Mouse (Mus musculus) heart, embryonic 11.5 days (tissue): ENCODE measurements around the gene Nfyc. TPM values are rescaled to one million over a fixed set of nuclear protein-coding genes. Genes with fewer than 3 reads are reported as not detected.

Experiments used
- ATAC-seq: fragments of 200-750 bp; cut with Nextera tagmentation; replicated peaks from 2 replicates; pipeline ENCODE4 v1.8.0; 2017; ENCODE audit warnings: moderate library complexity; ENCODE audit not compliant: insufficient number of reproducible peaks, low FRiP score, low TSS enrichment
- H3K27ac ChIP-seq: fragments of 300-500 bp; sonication (generic); 2 replicates; pipeline ENCODE4 v1.5.1; 2014; ENCODE audit warnings: mild to moderate bottlenecking, low read depth, low read length
- H3K27me3 ChIP-seq: fragments of 300-500 bp; sonication (generic); 2 replicates; pipeline ENCODE4 v1.6.1; 2014; ENCODE audit warnings: mild to moderate bottlenecking, low read length, mixed read lengths; ENCODE audit not compliant: control insufficient read depth, insufficient read depth
- H3K36me3 ChIP-seq: fragments of 300-500 bp; sonication (generic); 2 replicates; pipeline ENCODE4 v1.6.1; 2014; ENCODE audit warnings: mild to moderate bottlenecking, low read length, moderate library complexity, mixed read lengths; ENCODE audit not compliant: control insufficient read depth, insufficient read depth
- H3K4me1 ChIP-seq: fragments of 300-500 bp; sonication (generic); 2 replicates; pipeline ENCODE4 v1.6.1; 2014; ENCODE audit warnings: low read length; ENCODE audit not compliant: control insufficient read depth, insufficient read depth
- H3K4me2 ChIP-seq: fragments of 300-500 bp; sonication (generic); 2 replicates; pipeline ENCODE4 v1.6.1; 2014; ENCODE audit warnings: mild to moderate bottlenecking, moderate library complexity
- H3K4me3 ChIP-seq: fragments of 300-500 bp; sonication (generic); 2 replicates; pipeline ENCODE4 v1.5.1; 2014; ENCODE audit warnings: low read depth, low read length
- H3K9ac ChIP-seq: fragments of 300-500 bp; sonication (generic); 2 replicates; pipeline ENCODE4 v1.6.1; 2014; ENCODE audit warnings: mild to moderate bottlenecking, low read depth, low read length, moderate library complexity
- H3K9me3 ChIP-seq: fragments of 300-500 bp; sonication (generic); replicated peaks from 2 replicates; pipeline ENCODE4 v1.6.1; 2016; ENCODE audit warnings: low read length; ENCODE audit not compliant: control insufficient read depth
- WGBS: fragments of 180-500 bp; shearing (Covaris S2); extraction: QIAGEN DNeasy Blood & Tissue Kit; methylation state at CpG from one replicate; pipeline ENCODE4 v1.1.7; 2014; ENCODE audit not compliant: insufficient replicate concordance; 5-methylcytosine and 5-hydroxymethylcytosine counted together
- polyA plus RNA-seq: library from polyadenylated mRNA; unstranded; fragments of >200 nt; fragmentation: Nextera tagmentation; extraction: Ambion mirVana; gene quantifications from 2 replicates; pipeline ENCODE4 v1.2.1, GENCODE M21; 2014

Nfyc gene
- polyA plus RNA-seq, 1 experiment from 2014 or later = 117 TPM

DNA sequence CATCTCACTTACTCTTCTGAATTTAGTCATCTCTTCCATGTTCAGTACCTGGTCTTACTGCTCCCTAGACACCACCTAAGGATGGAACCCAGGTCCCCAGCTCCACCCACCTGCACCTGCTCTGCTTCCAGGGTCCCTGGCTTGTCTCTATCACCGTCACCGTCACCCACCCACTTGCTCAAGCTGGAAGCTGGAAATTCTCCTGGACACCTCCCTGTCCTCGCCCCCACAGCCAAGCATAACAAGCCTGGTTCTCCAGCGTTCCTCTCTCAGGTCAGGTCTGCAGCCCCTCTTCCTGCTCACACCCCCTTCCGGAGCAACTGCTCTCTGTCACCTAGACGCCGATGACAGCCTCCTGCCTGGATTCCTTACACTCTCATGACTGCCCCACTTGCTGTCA, 28.5 kb upstream of the Nfyc start:
- peak; percentile 53; the same call in 1 of the 2 replicates for ATAC-seq
- Histone ChIP-seq H3K27ac (no peak overlapping the region; the same call in 1 of the 2 replicates), H3K4me2 (peak overlapping the region; percentile 42; the same call in 1 of the 2 replicates), H3K36me3 (no peaks in the 10 kb centered on the region), H3K9ac (no peak overlapping the region), H3K27me3 (peaks cover 29% of the 10 kb centered on the region), H3K9me3 (no peaks in the 10 kb centered on the region), H3K4me1 (peaks cover 32% of the 10 kb centered on the region), H3K4me3 (no peak overlapping the region)
- 27% methylated on average over 7 of the region's 7 CpGs for WGBS

DNA sequence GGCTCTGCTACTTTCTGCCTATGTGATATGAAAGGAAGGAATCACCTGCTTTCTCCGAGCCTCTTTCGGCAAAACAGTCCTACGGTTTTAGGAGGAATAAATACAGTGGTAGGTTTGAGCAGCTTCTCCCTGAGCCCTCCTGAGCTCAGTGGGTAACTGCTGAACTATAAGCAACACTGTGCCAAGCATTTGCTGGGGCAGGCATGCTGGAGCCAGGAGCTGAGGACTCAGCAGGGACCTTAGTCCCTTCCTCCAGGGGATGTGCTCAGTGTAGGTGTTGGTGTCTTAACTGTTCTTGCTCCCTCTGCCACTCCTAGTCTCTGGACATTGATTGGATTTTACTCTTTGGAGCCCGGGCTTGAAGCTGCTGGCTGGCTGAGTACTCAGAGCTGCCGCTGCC, 25.0 kb upstream of the Nfyc start:
- ATAC-seq = no peak
- H3K27ac ChIP-seq = no peak overlapping the region
- H3K36me3 ChIP-seq = no peaks in the 10 kb centered on the region
- H3K4me3 ChIP-seq = no peak overlapping the region
- peaks cover 2% of the 10 kb centered on the region; the same call in 1 of the 2 replicates for H3K9me3 ChIP-seq
- H3K27me3 ChIP-seq = peaks cover 45% of the 10 kb centered on the region
- peaks cover 35% of the 10 kb centered on the region for H3K4me1 ChIP-seq
- WGBS = 28% methylated on average over 5 of the region's 5 CpGs
- no peak overlapping the region for H3K9ac ChIP-seq
- H3K4me2 ChIP-seq = no peak overlapping the region

GRCm38 (mm10) chr4:120855360-120856060, 24.1 kb upstream of the Nfyc start:
- Histone ChIP-seq H3K4me1 (peaks cover 27% of the 10 kb centered on the region), H3K4me2 (peak overlapping the region; percentile 98), H3K27ac (no peak overlapping the region), H3K27me3 (peaks cover 48% of the 10 kb centered on the region), H3K9ac (no peak overlapping the region), H3K4me3 (peak overlapping the region; percentile 67), H3K36me3 (no peaks in the 10 kb centered on the region), H3K9me3 (peaks cover 2% of the 10 kb centered on the region; the same call in 1 of the 2 replicates)
- WGBS = 30% methylated on average over 7 of the region's 7 CpGs
- ATAC-seq = no peak

DNA sequence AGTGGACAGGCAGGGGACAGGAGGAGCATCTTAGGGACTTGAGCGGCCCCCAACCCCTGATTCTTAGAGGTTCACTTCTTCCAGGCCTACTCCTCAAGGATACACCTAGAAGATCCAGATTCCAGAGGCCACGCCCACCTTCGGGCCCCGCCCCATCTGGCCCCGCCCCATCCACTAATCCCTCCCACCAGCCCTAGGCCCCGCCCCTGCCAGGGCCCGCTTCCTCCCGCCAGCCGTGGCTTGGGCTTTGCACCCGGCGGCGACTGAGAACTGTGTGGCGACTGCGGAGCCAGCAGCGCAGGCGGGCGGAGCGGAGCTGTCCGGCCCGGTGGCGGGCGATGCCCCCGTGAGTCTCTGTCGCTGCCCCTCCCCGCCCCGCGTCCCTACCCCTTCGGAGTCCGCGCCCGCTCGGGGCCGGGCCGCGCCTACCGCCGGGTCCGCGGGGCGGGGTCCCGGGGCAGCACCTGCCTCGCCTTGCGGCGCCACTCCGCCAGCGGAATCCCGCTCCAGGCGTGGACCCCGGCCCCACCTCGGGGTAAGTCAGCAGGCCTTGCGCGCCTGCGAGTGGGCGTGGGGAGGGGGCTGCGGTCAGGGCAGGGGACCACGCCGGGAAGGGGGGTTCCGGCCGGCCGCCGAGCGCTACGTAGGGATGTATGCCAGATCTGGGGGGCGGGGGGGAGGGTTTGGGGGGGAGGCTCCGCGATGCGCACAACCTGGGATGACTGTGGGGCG, 23.4 kb upstream of the Nfyc start, which contains the start of gene Rims3:
Rims3 (plus strand) TSS at position 229 of the 732 bp plus-strand sequence.
- under 1% methylated on average over 64 of the region's 68 CpGs for WGBS

DNA sequence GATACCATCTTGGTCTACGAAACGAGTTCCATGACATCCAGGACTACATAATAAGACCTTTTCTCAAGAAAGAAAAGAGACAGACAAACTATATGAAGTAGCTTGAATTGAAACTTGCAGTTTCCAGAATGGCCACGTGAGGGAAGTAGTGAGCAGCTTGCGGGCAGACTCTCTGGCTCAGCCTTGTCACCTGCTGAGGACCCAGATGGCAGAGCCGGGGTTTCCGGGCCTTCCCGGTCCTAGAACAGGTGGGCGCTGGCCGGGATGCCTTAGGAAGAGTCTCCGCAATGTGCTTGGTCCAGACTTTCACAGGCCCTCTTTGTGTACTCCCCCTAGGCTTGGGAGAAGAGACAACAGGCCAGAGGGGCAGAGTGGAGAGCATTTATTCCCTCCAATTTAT, 19.6 kb upstream of the Nfyc start:
- no peak overlapping the region for H3K4me3 ChIP-seq
- no peak overlapping the region for H3K27ac ChIP-seq
- WGBS = 4% methylated on average over 10 of the region's 10 CpGs
- peaks cover 3% of the 10 kb centered on the region for H3K4me1 ChIP-seq
- ATAC-seq = no peak
- H3K4me2 ChIP-seq = no peak overlapping the region
- H3K9me3 ChIP-seq = peaks cover 2% of the 10 kb centered on the region; the same call in 1 of the 2 replicates
- H3K9ac ChIP-seq = no peak overlapping the region
- H3K36me3 ChIP-seq = no peaks in the 10 kb centered on the region
- H3K27me3 ChIP-seq = peaks cover 39% of the 10 kb centered on the region

More for the DNA sequence above, 23.4 kb upstream of the Nfyc start, which contains the start of gene Rims3:
- peak within 1 kb of the TSS; percentile 59; the same call in 1 of the 2 replicates for H3K9ac ChIP-seq
- ATAC-seq = peak; percentile 64
- peak within 1 kb of the TSS; percentile 98 for H3K4me2 ChIP-seq
- H3K27me3 ChIP-seq = peaks cover 48% of the 10 kb centered on the region
- H3K27ac ChIP-seq = no peak within 1 kb of the TSS
- H3K36me3 ChIP-seq = no peaks in the 10 kb centered on the region
- H3K9me3 ChIP-seq = peaks cover 2% of the 10 kb centered on the region; the same call in 1 of the 2 replicates
- H3K4me1 ChIP-seq = peaks cover 19% of the 10 kb centered on the region
- peak within 1 kb of the TSS; percentile 67 for H3K4me3 ChIP-seq

GRCm38 (mm10) chr4:120849451-120849850, 18.1 kb upstream of the Nfyc start:
- H3K9ac ChIP-seq = no peak overlapping the region
- peaks cover 25% of the 10 kb centered on the region for H3K27me3 ChIP-seq
- no peak for ATAC-seq

DNA sequence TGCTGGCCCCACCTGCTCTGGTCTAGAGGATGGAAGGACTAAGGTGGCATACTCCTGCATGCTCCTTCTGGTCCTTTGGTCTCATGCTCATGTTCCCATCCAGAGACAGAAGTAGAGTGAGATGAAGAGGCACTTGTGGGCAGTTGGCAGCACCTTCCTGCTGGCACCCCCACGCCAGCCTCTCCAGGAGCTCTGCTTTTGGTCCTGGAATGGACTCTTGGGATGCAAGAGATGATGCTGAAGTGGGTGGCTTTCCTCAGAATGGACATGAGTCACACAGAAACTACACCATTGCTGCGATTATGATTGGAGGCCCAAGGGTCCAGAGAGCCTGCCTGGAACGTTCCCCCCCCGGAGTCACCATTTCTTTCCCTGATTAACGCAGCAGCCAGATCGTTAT, 17.5 kb upstream of the Nfyc start:
- H3K9me3 ChIP-seq = no peaks in the 10 kb centered on the region
- H3K27me3 ChIP-seq = peaks cover 24% of the 10 kb centered on the region
- no peak overlapping the region for H3K4me2 ChIP-seq
- H3K4me3 ChIP-seq = no peak overlapping the region
- no peaks in the 10 kb centered on the region for H3K36me3 ChIP-seq
- WGBS = 75% methylated on average over 6 of the region's 6 CpGs
- no peak overlapping the region for H3K9ac ChIP-seq
- no peak overlapping the region for H3K27ac ChIP-seq
- ATAC-seq = no peak
- H3K4me1 ChIP-seq = no peaks in the 10 kb centered on the region

More at GRCm38 (mm10) chr4:120849451-120849850, 18.1 kb upstream of the Nfyc start:
- Histone ChIP-seq H3K36me3 (no peaks in the 10 kb centered on the region), H3K4me3 (no peak overlapping the region), H3K4me2 (no peak overlapping the region), H3K27ac (no peak overlapping the region), H3K9me3 (peaks cover 2% of the 10 kb centered on the region; the same call in 1 of the 2 replicates), H3K4me1 (no peaks in the 10 kb centered on the region; the same call in 1 of the 2 replicates)
- 60% methylated on average over 11 of the region's 11 CpGs for WGBS

DNA sequence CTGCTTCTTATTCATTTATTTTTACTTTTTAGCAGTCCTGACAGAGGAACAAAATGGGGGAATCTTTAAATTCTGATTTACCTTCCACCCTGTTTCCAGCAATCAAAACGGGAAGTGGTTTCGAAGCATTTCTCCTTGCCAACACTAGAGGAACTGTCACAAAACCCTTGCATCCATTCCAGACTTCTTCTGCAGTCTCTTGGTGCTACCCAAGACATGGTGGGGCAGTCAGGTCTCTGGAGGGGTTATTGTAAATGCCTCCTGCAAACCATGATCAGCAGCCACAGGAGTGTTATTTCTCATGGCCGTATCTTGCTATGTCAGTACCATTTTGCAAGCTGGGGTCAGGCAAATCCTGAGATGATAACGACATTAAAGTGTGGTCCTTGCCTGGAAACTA, 13.7 kb upstream of the Nfyc start:
- Histone ChIP-seq H3K27ac (no peak overlapping the region), H3K4me2 (0 out of 2 replicates have a peak overlapping the region, but pooled peaks have one; percentile 2), H3K4me1 (no peaks in the 10 kb centered on the region), H3K4me3 (no peak overlapping the region), H3K27me3 (peaks cover 10% of the 10 kb centered on the region), H3K36me3 (no peaks in the 10 kb centered on the region), H3K9ac (no peak overlapping the region), H3K9me3 (no peaks in the 10 kb centered on the region)
- ATAC-seq = no peak
- 74% methylated on average over 4 of the region's 4 CpGs for WGBS
